Mouse (Mus musculus) CH12.LX (cell line): ENCODE measurements around the gene Igfbp2. TPM values are rescaled to one million over a fixed set of nuclear protein-coding genes. Genes with fewer than 3 reads are reported as not detected.

Experiments used
- DNase-seq: peaks from one replicate; pipeline ENCODE4 v3.0.0-alpha.2; 2013; ENCODE audit errors: extremely low read depth
- H3K27ac ChIP-seq: 2 replicates; pipeline ENCODE4 v1.5.1; 2012; ENCODE audit warnings: low read depth, mild to moderate bottlenecking, control low read depth, moderate library complexity; ENCODE audit not compliant: insufficient read depth
- H3K27me3 ChIP-seq: replicated peaks from 2 replicates; pipeline ENCODE3; 2012; ENCODE audit warnings: inconsistent platforms
- H3K36me3 ChIP-seq, 2 experiments: replicated peaks in 1 of 2; 2 replicates each; pipeline versions ENCODE3 to v1.6.1; 2012; ENCODE audit warnings: inconsistent platforms in 1 of 2, low read length in 1 of 2, mild to moderate bottlenecking in 1 of 2, mixed read lengths in 1 of 2, moderate library complexity in 1 of 2; ENCODE audit not compliant: control insufficient read depth in 1 of 2, insufficient read depth in 1 of 2
- H3K4me1 ChIP-seq, 2 experiments: 2 replicates each; pipeline ENCODE4 v1.6.1; 2012; ENCODE audit warnings: inconsistent platforms in 1 of 2, moderate library complexity in 1 of 2; ENCODE audit not compliant: insufficient read depth in 2 of 2, control insufficient read depth in 1 of 2
- H3K4me2 ChIP-seq: 2 replicates; pipeline ENCODE4 v1.6.1; 2012; ENCODE audit warnings: low read depth, mild to moderate bottlenecking, control low read depth; ENCODE audit not compliant: poor library complexity, insufficient read depth, severe bottlenecking
- H3K4me3 ChIP-seq, 3 experiments: fragments of 150-350 bp in 1 of 3; sonication (generic) in 1 of 3; replicated peaks in 1 of 3; 2 replicates each; pipeline versions ENCODE3 to v1.5.1; 2011 to 2012; ENCODE audit warnings: low read depth in 2 of 3, low read length in 2 of 3, mild to moderate bottlenecking in 2 of 3, moderate library complexity in 2 of 3, control low read depth in 1 of 3, improper control_type of control experiment in 1 of 3, inconsistent platforms in 1 of 3, mixed read lengths in 1 of 3; ENCODE audit not compliant: poor library complexity in 1 of 3
- H3K79me2 ChIP-seq: replicated peaks from 2 replicates; pipeline ENCODE4 v1.6.1; 2012; ENCODE audit warnings: mild to moderate bottlenecking, moderate library complexity; ENCODE audit not compliant: control insufficient read depth, poor library complexity, insufficient read depth, severe bottlenecking; ENCODE audit errors: extremely low read depth
- H3K9ac ChIP-seq: 2 replicates; pipeline ENCODE4 v1.6.1; 2012; ENCODE audit warnings: low read depth, mild to moderate bottlenecking, control low read depth, moderate library complexity; ENCODE audit not compliant: insufficient read depth
- H3K9me3 ChIP-seq: replicated peaks from 2 replicates; pipeline ENCODE3; 2012; ENCODE audit warnings: low read length, inconsistent platforms, mixed read lengths
- BHLHE40 ChIP-seq: IDR thresholded peaks from 2 replicates; pipeline ENCODE4 v1.6.1; 2011; ENCODE audit warnings: mild to moderate bottlenecking, low read depth, low read length, improper control_type of control experiment
- CHD2 ChIP-seq: IDR thresholded peaks from 2 replicates; pipeline ENCODE4 v1.6.1; 2011; ENCODE audit warnings: low read length, improper control_type of control experiment
- CTCF ChIP-seq, 2 experiments: IDR thresholded peaks in 1 of 2; conservative IDR thresholded peaks in 1 of 2; 2 replicates each; pipeline ENCODE4 v1.5.1; 2011 to 2012; ENCODE audit warnings: low read depth in 2 of 2, low read length in 2 of 2, improper control_type of control experiment in 1 of 2, inconsistent platforms in 1 of 2, mild to moderate bottlenecking in 1 of 2, moderate library complexity in 1 of 2
- E2F4 ChIP-seq: IDR thresholded peaks from 2 replicates; pipeline ENCODE4 v1.6.1; 2011; ENCODE audit warnings: low read depth, low read length, improper control_type of control experiment; ENCODE audit not compliant: insufficient replicate concordance
- ELF1 ChIP-seq: IDR thresholded peaks from 2 replicates; pipeline ENCODE4 v1.6.1; 2014; ENCODE audit warnings: low read depth, mild to moderate bottlenecking, inconsistent platforms, low read length, improper control_type of control experiment
- EP300 ChIP-seq: IDR thresholded peaks from 2 replicates; pipeline ENCODE4 v1.6.1; 2011; ENCODE audit warnings: low read length, improper control_type of control experiment
- HCFC1 ChIP-seq: IDR thresholded peaks from 2 replicates; pipeline ENCODE4 v1.6.1; 2012; ENCODE audit warnings: low read depth, mild to moderate bottlenecking, inconsistent platforms, low read length, improper control_type of control experiment
- NELFE ChIP-seq: IDR thresholded peaks from 2 replicates; pipeline ENCODE4 v1.6.1; 2011; ENCODE audit warnings: low read depth, low read length, improper control_type of control experiment
- NRF1 ChIP-seq: IDR thresholded peaks from 2 replicates; pipeline ENCODE4 v1.6.1; 2014; ENCODE audit warnings: low read depth, mild to moderate bottlenecking, inconsistent platforms, low read length, improper control_type of control experiment, moderate library complexity
- SMC3 ChIP-seq: IDR thresholded peaks from 2 replicates; pipeline ENCODE4 v1.6.1; 2011; ENCODE audit warnings: low read depth, low read length, improper control_type of control experiment
- USF2 ChIP-seq: conservative IDR thresholded peaks from 2 replicates; pipeline ENCODE4 v1.6.1; 2011; ENCODE audit warnings: low read depth, low read length, improper control_type of control experiment
- ZC3H11A ChIP-seq: IDR thresholded peaks from 2 replicates; pipeline ENCODE4 v1.6.1; 2012; ENCODE audit warnings: low read depth, mild to moderate bottlenecking, inconsistent platforms, low read length, improper control_type of control experiment
- ZKSCAN1 ChIP-seq: IDR thresholded peaks from 2 replicates; pipeline ENCODE4 v1.6.1; 2012; ENCODE audit warnings: low read depth, inconsistent platforms, low read length, improper control_type of control experiment, borderline replicate concordance
- ZNF384 ChIP-seq: IDR thresholded peaks from 2 replicates; pipeline ENCODE4 v1.6.1; 2012; ENCODE audit warnings: low read depth, low read length, improper control_type of control experiment, inconsistent platforms
- dilution Hi-C: fragments of 300-500 bp; cut with MboI; formaldehyde crosslinking; loops from 2 replicates; pipeline ENCODE4 v1.14.3; 2020; ENCODE audit warnings: low sequenced_read_pairs; ENCODE audit not compliant: extremely low pct_unique_long_range_greater_than_20kb, extremely low pct_ligation_motif_present
- in situ Hi-C: fragments of 300-500 bp; cut with MboI; formaldehyde crosslinking; loops from 3 replicates; pipeline ENCODE4 v1.14.3; 2019; ENCODE audit warnings: low sequenced_read_pairs, low pct_ligation_motif_present, low pct_unique_long_range_greater_than_20kb, mixed read lengths
- polyA plus RNA-seq: library from polyadenylated mRNA; unstranded; fragments of >175 nt; gene quantifications from 2 replicates; pipeline ENCODE4 v1.2.1, GENCODE M21; 2012; ENCODE audit warnings: low read depth; ENCODE audit not compliant: insufficient read length
- total RNA-seq, 2 experiments: library from RNA; depleted of rRNA; stranded (reverse); fragments of 300-350 nt in 1 of 2; fragments of >200 nt in 1 of 2; gene quantifications; 2 replicates each; pipeline ENCODE4 v1.2.3; 2012 to 2014

The Igfbp2 gene
- total and polyA plus RNA-seq, 3 experiments = 294 to 662 (median 350) TPM

- peak; percentile 38; the same call in 1 of the 2 replicates for TF ChIP-seq CHD2
- no peak for TF ChIP-seq ZKSCAN1
- TF ChIP-seq ZNF384 = no peak
- TF ChIP-seq ELF1 = 0 out of 2 replicates have a peak, but pooled peaks have one; percentile 32
- no peak for TF ChIP-seq SMC3
- TF ChIP-seq ZC3H11A = no peak
- peak; percentile 21; the same call in 1 of the 2 replicates for TF ChIP-seq NRF1
- no peak for TF ChIP-seq USF2
- no peak for TF ChIP-seq EP300
- no peak for TF ChIP-seq E2F4
- peak; percentile 17; the same call in 1 of the 2 replicates for TF ChIP-seq BHLHE40
- dilution Hi-C loops (no loop called here), in situ Hi-C loops (loop anchor here (10.0 to 25.0 kb wide), 3 partner anchors 285 to 983 kb away; partner anchors contain the start of gene Smarcal1)
- Histone ChIP-seq H3K27me3 (peaks cover 42% of the 10 kb centered on the region), H3K4me3 (peak overlapping the region; percentile 17 to 38 (median 36)), H3K9ac (peak overlapping the region; percentile 8; the same call in 1 of the 2 replicates), H3K4me2 (peak overlapping the region; percentile 68), H3K4me1 (peaks cover 16 to 58% of the 10 kb centered on the region in 2 experiments), H3K27ac (peak overlapping the region; percentile 15; the same call in 1 of the 2 replicates), H3K36me3 (no peaks in the 10 kb centered on the region), H3K9me3 (no peaks in the 10 kb centered on the region), H3K79me2 (no peaks in the 10 kb centered on the region)
- no peak for DNase-seq
Measured at GRCm38 (mm10) chr1:72871697-72872411, 47.6 kb downstream of the Igfbp2 start.

- in situ Hi-C loops (loop anchor here (10.0 to 25.0 kb wide), 3 partner anchors 285 to 982 kb away; partner anchors contain the start of gene Smarcal1), dilution Hi-C loops (no loop called here)
- no peak overlapping the region for H3K27ac ChIP-seq
- peak; percentile 90 for DNase-seq
- TF ChIP-seq HCFC1 (no peak), ELF1 (peak; percentile 62; the same call in 1 of the 2 replicates), NELFE (no peak), CTCF (conservative IDR thresholded peaks at IDR 0.05 in 1 of 2, IDR thresholded peaks at IDR 0.05 in 1 of 2; ENCODE audit: low read depth in 2 of 2, low read length in 2 of 2) (no peak)
- peak overlapping the region; percentile 94 for H3K4me2 ChIP-seq
- H3K4me3 ChIP-seq = peak overlapping the region in 2 of 3 experiments; percentile 6 to 11
- no peaks in the 10 kb centered on the region for H3K36me3 ChIP-seq
- peaks cover 12 to 54% of the 10 kb centered on the region in 2 experiments for H3K4me1 ChIP-seq
- no peaks in the 10 kb centered on the region for H3K79me2 ChIP-seq
- H3K9me3 ChIP-seq = no peaks in the 10 kb centered on the region
- peaks cover 49% of the 10 kb centered on the region for H3K27me3 ChIP-seq
- H3K9ac ChIP-seq = no peak overlapping the region
Measured at GRCm38 (mm10) chr1:72872521-72872920, 48.2 kb downstream of the Igfbp2 start.
